Mouse (Mus musculus): ENCODE measurements at regions not wholly inside any gene's neighbourhood (a gene's known extent, or its start where the extent isn't known, plus 50 kb on each side); places are given as distances from the start of the nearest gene placed in this dataset.

GRCm38 (mm10) chr4:7992944-7993343, 245.9 kb downstream of the Car8 start:
- in situ Hi-C loops (cut with MboI; ENCODE audit: low pct_unique_long_range_greater_than_20kb), result no loop called here
- TF ChIP-seq CTCF (IDR thresholded peaks at IDR 0.05), result no peak
- DNase-seq (ENCODE audit: low read depth, low spot score), result no peak
- ChIA-PET CTCF (interaction anchor here (0.8 to 1.9 kb wide), 2 partner anchors 138 to 355 kb away, joined by 3 to 5 read pairs; no protein-coding TSS in a partner anchor), POLR2A (no interaction called here)
- H3K27me3 ChIP-seq, result no peaks in the 10 kb centered on the region
- no peak for ATAC-seq

- no peaks in the 10 kb centered on the region for H3K27me3 ChIP-seq
- in situ Hi-C loops (cut with MboI; ENCODE audit: low pct_unique_long_range_greater_than_20kb), result no loop called here
- ATAC-seq, result no peak
- POLR2A ChIA-PET, result interaction anchor here (1.2 kb wide), 1 partner anchor 10 kb away, joined by 5 read pairs; no protein-coding TSS in a partner anchor
- DNase-seq (ENCODE audit: low read depth, low spot score), result no peak
- CTCF ChIA-PET, result no interaction called here
- TF ChIP-seq CTCF (IDR thresholded peaks at IDR 0.05), result no peak
Measured at GRCm38 (mm10) chr4:7987781-7988180, 251.1 kb downstream of the Car8 start.

- ATAC-seq, result no peak
Measured at GRCm38 (mm10) chr4:7987346-7987745, 251.5 kb downstream of the Car8 start.

GRCm38 (mm10) chr4:7984814-7985213, 254.0 kb downstream of the Car8 start:
- DNase-seq (ENCODE audit: low read depth, low spot score) (no peak), ATAC-seq (no peak)
- no peak for TF ChIP-seq CTCF (IDR thresholded peaks at IDR 0.05)
- ChIA-PET POLR2A (interaction anchor here (0.6 kb wide), 1 partner anchor 873 kb away, joined by 3 read pairs; no protein-coding TSS in a partner anchor), CTCF (no interaction called here)
- in situ Hi-C loops (cut with MboI; ENCODE audit: low pct_unique_long_range_greater_than_20kb), result no loop called here
- H3K27me3 ChIP-seq, result no peaks in the 10 kb centered on the region

More at GRCm38 (mm10) chr4:7987346-7987745, 251.5 kb downstream of the Car8 start:
- no peak for DNase-seq (ENCODE audit: low read depth, low spot score)
- TF ChIP-seq CTCF (IDR thresholded peaks at IDR 0.05), result no peak
- ChIA-PET POLR2A (no interaction called here), CTCF (no interaction called here)
- H3K27me3 ChIP-seq, result no peaks in the 10 kb centered on the region
- in situ Hi-C loops (cut with MboI; ENCODE audit: low pct_unique_long_range_greater_than_20kb), result no loop called here

GRCm38 (mm10) chr4:7979772-7980351, 259.0 kb downstream of the Car8 start:
- DNase-seq (ENCODE audit: low read depth, low spot score) (no peak), ATAC-seq (no peak)
- in situ Hi-C loops (cut with MboI; ENCODE audit: low pct_unique_long_range_greater_than_20kb), result no loop called here
- no peak for TF ChIP-seq CTCF (IDR thresholded peaks at IDR 0.05)
- POLR2A ChIA-PET, result no interaction called here
- peaks cover 6% of the 10 kb centered on the region for H3K27me3 ChIP-seq
- CTCF ChIA-PET, result no interaction called here

GRCm38 (mm10) chr4:7977661-7978444, 261.0 kb downstream of the Car8 start:
- H3K27me3 ChIP-seq, result peaks cover 6% of the 10 kb centered on the region
- no peak for DNase-seq (ENCODE audit: low read depth, low spot score)
- no peak for ATAC-seq

DNA sequence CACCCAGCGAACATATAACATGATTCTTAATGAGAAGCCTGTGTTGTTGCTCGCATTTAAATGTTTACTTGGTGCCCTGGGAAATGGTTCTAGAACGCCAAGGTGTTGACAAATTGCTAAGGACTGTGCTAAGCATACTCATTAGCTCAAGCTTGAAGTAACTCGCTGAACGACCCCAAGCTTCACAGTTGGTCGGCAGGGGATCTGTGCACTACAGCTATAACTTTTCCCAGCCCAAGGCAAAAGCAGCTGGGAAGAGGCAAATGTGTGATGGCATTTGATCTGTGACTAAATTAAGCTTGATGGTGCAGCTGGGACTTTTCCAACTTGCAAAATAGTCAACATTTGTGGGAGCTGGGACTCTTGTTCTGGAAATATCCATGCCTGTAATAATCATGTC, 268.6 kb downstream of the Car8 start:
- TF ChIP-seq CTCF (IDR thresholded peaks at IDR 0.05), result no peak
- in situ Hi-C loops (cut with MboI; ENCODE audit: low pct_unique_long_range_greater_than_20kb), result no loop called here

More at GRCm38 (mm10) chr4:7977661-7978444, 261.0 kb downstream of the Car8 start:
- no peak for TF ChIP-seq CTCF (IDR thresholded peaks at IDR 0.05)
- ChIA-PET CTCF (no interaction called here), POLR2A (no interaction called here)
- in situ Hi-C loops (cut with MboI; ENCODE audit: low pct_unique_long_range_greater_than_20kb), result no loop called here

GRCm38 (mm10) chr4:7965663-7966062, 273.2 kb downstream of the Car8 start:
- TF ChIP-seq CTCF (IDR thresholded peaks at IDR 0.05), result no peak
- ChIA-PET CTCF (no interaction called here), POLR2A (no interaction called here)
- H3K27me3 ChIP-seq, result no peaks in the 10 kb centered on the region
- DNase-seq (ENCODE audit: low read depth, low spot score) (no peak), ATAC-seq (no peak)
- in situ Hi-C loops (cut with MboI; ENCODE audit: low pct_unique_long_range_greater_than_20kb), result no loop called here

More for the DNA sequence above, 268.6 kb downstream of the Car8 start:
- ChIA-PET CTCF (interaction anchor here (1.2 kb wide), 1 partner anchor 27 kb away, joined by 3 read pairs; no protein-coding TSS in a partner anchor), POLR2A (no interaction called here)
- ATAC-seq (peak; percentile 39), DNase-seq (ENCODE audit: low read depth, low spot score) (no peak)
- peaks cover 2% of the 10 kb centered on the region for H3K27me3 ChIP-seq

DNA sequence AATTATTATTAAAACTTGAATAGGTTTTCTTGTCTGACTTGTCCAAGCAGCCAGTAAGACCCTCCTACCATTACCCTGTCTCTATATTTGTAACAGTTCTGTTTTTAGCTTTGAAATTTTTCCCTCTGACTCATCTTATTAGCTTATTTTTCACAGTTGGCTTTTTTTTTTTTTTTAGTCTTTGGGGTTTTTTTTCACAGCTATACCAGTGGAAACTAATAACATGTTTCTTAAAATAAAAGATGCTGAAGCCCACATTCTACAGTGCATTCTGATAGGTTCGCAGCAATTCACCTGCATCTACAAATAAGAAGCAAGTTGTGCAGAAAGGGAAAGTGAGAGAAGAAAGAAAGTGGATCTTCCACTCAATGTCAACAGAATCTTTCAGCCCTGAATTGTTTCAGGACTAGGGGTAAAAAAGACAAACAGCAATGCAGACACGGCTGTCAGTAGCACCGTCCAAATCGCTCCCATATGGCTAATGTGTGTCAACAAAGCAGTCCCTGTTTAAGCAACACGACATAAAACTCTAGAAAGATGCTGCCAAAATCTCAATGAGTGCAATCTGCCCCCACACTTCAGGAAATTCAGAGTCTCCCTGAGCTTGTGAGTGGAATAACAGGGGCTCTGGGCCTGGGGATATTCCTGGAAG, 277.2 kb downstream of the Car8 start:
- TF ChIP-seq CTCF (IDR thresholded peaks at IDR 0.05), result no peak
- in situ Hi-C loops (cut with MboI; ENCODE audit: low pct_unique_long_range_greater_than_20kb), result no loop called here
- no peak for ATAC-seq
- no peak for DNase-seq (ENCODE audit: low read depth, low spot score)
- ChIA-PET POLR2A (no interaction called here), CTCF (interaction anchor here (0.8 kb wide), 1 partner anchor 13 kb away, joined by 3 read pairs; no protein-coding TSS in a partner anchor)
- H3K27me3 ChIP-seq, result no peaks in the 10 kb centered on the region

DNA sequence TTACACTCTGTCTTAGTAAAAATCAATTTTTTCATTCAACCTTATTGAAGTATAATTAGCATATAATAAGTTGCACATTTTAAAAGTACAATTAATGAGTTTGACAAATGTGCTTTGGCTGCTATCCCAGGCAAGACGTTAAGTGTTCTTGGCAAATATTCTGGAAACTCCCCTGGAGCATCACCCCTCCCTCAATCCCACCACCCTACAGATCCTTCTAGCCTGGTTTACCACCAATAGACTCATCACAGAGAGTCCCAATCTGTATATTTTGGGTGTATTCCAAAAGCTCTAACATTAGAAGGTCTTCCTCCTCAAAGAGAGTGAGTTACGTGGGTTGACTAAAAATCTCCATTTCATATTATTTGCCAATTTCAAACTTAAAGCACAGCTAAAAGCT, 278.5 kb downstream of the Car8 start:
- in situ Hi-C loops (cut with MboI; ENCODE audit: low pct_unique_long_range_greater_than_20kb), result no loop called here
- CTCF ChIA-PET, result no interaction called here
- no peak for TF ChIP-seq CTCF (IDR thresholded peaks at IDR 0.05)
- POLR2A ChIA-PET, result no interaction called here
- H3K27me3 ChIP-seq, result no peaks in the 10 kb centered on the region
- ATAC-seq (no peak), DNase-seq (ENCODE audit: low read depth, low spot score) (no peak)

- DNase-seq (ENCODE audit: low read depth, low spot score) (no peak), ATAC-seq (no peak)
- ChIA-PET CTCF (interaction anchor here (0.6 kb wide), 1 partner anchor 13 kb away, joined by 3 read pairs; no protein-coding TSS in a partner anchor), POLR2A (no interaction called here)
- H3K27me3 ChIP-seq, result no peaks in the 10 kb centered on the region
- no peak for TF ChIP-seq CTCF (IDR thresholded peaks at IDR 0.05)
- in situ Hi-C loops (cut with MboI; ENCODE audit: low pct_unique_long_range_greater_than_20kb), result no loop called here
Measured at GRCm38 (mm10) chr4:7948020-7948419, 290.8 kb downstream of the Car8 start.
